17 mouse cellular contexts compared by ENCODE assay signal in the genomic region with DNA sequence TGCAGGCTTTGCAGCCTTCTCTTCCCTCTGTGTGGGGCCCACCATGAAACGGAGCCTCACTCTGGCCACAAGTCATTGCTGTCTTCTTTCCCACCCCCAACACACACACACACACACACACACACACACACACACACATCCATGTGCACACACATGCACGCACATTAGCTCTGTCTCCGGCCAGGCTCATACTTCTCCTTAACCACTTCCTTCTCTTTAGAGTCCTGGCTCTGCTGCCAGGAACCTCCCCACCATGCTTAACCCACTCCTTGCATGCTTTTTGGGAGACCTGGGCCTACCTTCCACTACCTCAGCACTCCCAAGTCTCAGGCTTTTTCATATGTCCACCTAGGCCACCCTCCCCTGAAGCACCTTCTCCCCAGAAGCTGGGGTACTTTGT.
DNase-seq lines count a peak whose midpoint lies in the region; ATAC-seq and TF ChIP-seq lines count a peak whose summit lies in the region.
"Had no signal": no experiment of that assay in that cellular context is flagged by ENCODE, and none has a peak within 500 bp of the region (broad histone marks: within the 10 kb centered on the region; RNA-seq: fewer than 3 reads in every experiment).

No protein-coding gene starts in this region.

- DNase-seq in heart, adult 18-20 months, result no peak
- no peak for DNase-seq in neural tube, embryonic 10.5 days (ENCODE audit: extremely low spot score, low spot score)
- no peak for DNase-seq in stomach, postnatal 0 days (ENCODE audit: low spot score)
- DNase-seq in right cerebral cortex, postnatal 36 days (ENCODE audit: low spot score in 2 of 2), result no peak
- DNase-seq in right cerebral cortex, postnatal 10 days (ENCODE audit: low spot score in 2 of 2), result no peak
- DNase-seq: adrenal gland, adult 2 months; cerebellum, adult 18-20 months; heart, adult 11 months; heart, postnatal 4 days; kidney, adult 9 months; layer of hippocampus, adult 9-11 months; liver, postnatal 0 days; right cerebral cortex, adult 18-20 months had no signal

- no peak overlapping the region for H3K4me3 ChIP-seq in heart, embryonic 11.5 days (ENCODE audit: low read depth, low read length)
- H3K4me3 ChIP-seq in neural tube, embryonic 13.5 days, result no peak overlapping the region
- H3K4me3 ChIP-seq in intestine, embryonic 16.5 days (ENCODE audit: low read length), result no peak overlapping the region
- H3K4me3 ChIP-seq in stomach, postnatal 0 days (ENCODE audit: low read depth, low read length), result no peak overlapping the region
- H3K4me3 ChIP-seq: neural tube, embryonic 15.5 days had no signal

- no peaks in the 10 kb centered on the region for H3K36me3 ChIP-seq in heart, embryonic 11.5 days (ENCODE audit: control insufficient read depth, insufficient read depth, low read length)
- H3K36me3 ChIP-seq in neural tube, embryonic 13.5 days, result no peaks in the 10 kb centered on the region
- no peaks in the 10 kb centered on the region for H3K36me3 ChIP-seq in intestine, embryonic 16.5 days (ENCODE audit: control insufficient read depth, insufficient read depth, low read length)
- H3K36me3 ChIP-seq in stomach, postnatal 0 days (ENCODE audit: control insufficient read depth, insufficient read depth, low read length), result no peaks in the 10 kb centered on the region
- H3K36me3 ChIP-seq: neural tube, embryonic 15.5 days had no signal

- WGBS in heart, embryonic 11.5 days (ENCODE audit: insufficient replicate concordance), result 72% methylated on average over 3 of the region's 3 CpGs
- 74% methylated on average over 3 of the region's 3 CpGs for WGBS in neural tube, embryonic 13.5 days
- WGBS in intestine, embryonic 16.5 days, result 39% methylated on average over 3 of the region's 3 CpGs
- 21% methylated on average over 3 of the region's 3 CpGs for WGBS in stomach, postnatal 0 days

- H3K27ac ChIP-seq in heart, embryonic 11.5 days (ENCODE audit: low read depth, low read length), result no peak overlapping the region
- H3K27ac ChIP-seq in neural tube, embryonic 13.5 days (replicated peaks), result no peak overlapping the region
- H3K27ac ChIP-seq in intestine, embryonic 16.5 days (ENCODE audit: low read length), result peak overlapping the region; percentile 91
- H3K27ac ChIP-seq in stomach, postnatal 0 days (replicated peaks), result peak overlapping the region; percentile 98

- no peak for TF ChIP-seq EP300 in stomach, postnatal 0 days (optimal IDR thresholded peaks at IDR 0.05)

- peaks cover 46% of the 10 kb centered on the region for H3K4me1 ChIP-seq in heart, embryonic 11.5 days (ENCODE audit: control insufficient read depth, insufficient read depth, low read length)
- H3K4me1 ChIP-seq in neural tube, embryonic 13.5 days (replicated peaks), result peaks cover 46% of the 10 kb centered on the region
- H3K4me1 ChIP-seq in intestine, embryonic 16.5 days (ENCODE audit: control insufficient read depth, insufficient read depth, low read length), result peaks cover 48% of the 10 kb centered on the region
- H3K4me1 ChIP-seq in stomach, postnatal 0 days (replicated peaks; ENCODE audit: control insufficient read depth, insufficient read depth), result peaks cover 18% of the 10 kb centered on the region

- H3K27me3 ChIP-seq in heart, embryonic 11.5 days (ENCODE audit: control insufficient read depth, insufficient read depth, low read length), result no peaks in the 10 kb centered on the region
- no peaks in the 10 kb centered on the region for H3K27me3 ChIP-seq in neural tube, embryonic 13.5 days
- H3K27me3 ChIP-seq in intestine, embryonic 16.5 days (replicated peaks; ENCODE audit: control insufficient read depth, insufficient read depth, low read length), result no peaks in the 10 kb centered on the region
- no peaks in the 10 kb centered on the region for H3K27me3 ChIP-seq in stomach, postnatal 0 days (ENCODE audit: control insufficient read depth, insufficient read depth, low read length)
- H3K27me3 ChIP-seq: neural tube, embryonic 15.5 days had no signal

- no peaks in the 10 kb centered on the region for H3K9me3 ChIP-seq in heart, embryonic 11.5 days (replicated peaks; ENCODE audit: control insufficient read depth, low read length)
- H3K9me3 ChIP-seq in neural tube, embryonic 13.5 days, result no peaks in the 10 kb centered on the region
- H3K9me3 ChIP-seq in intestine, embryonic 16.5 days (ENCODE audit: control insufficient read depth, low read length), result no peaks in the 10 kb centered on the region
- no peaks in the 10 kb centered on the region for H3K9me3 ChIP-seq in stomach, postnatal 0 days (ENCODE audit: control insufficient read depth, low read length)
- H3K9me3 ChIP-seq: neural tube, embryonic 15.5 days had no signal

- H3K9ac ChIP-seq in heart, embryonic 11.5 days (ENCODE audit: low read depth, low read length), result 0 out of 2 replicates have a peak overlapping the region, but pooled peaks have one; percentile 34
- H3K9ac ChIP-seq in neural tube, embryonic 13.5 days, result 0 out of 2 replicates have a peak overlapping the region, but pooled peaks have one; percentile 26
- H3K9ac ChIP-seq in intestine, embryonic 16.5 days (ENCODE audit: low read depth, low read length), result peak overlapping the region; percentile 57; the same call in 1 of the 2 replicates
- peak overlapping the region; percentile 47; the same call in 1 of the 2 replicates for H3K9ac ChIP-seq in stomach, postnatal 0 days (ENCODE audit: low read length)
- H3K9ac ChIP-seq: liver, postnatal 0 days; neural tube, embryonic 15.5 days had no signal

- ATAC-seq in heart, embryonic 11.5 days (replicated peaks; ENCODE audit: insufficient number of reproducible peaks, low FRiP score, low TSS enrichment), result no peak
- no peak for ATAC-seq in neural tube, embryonic 13.5 days (ENCODE audit: low read depth)
- peak; percentile 3; the same call in 1 of the 2 replicates for ATAC-seq in intestine, embryonic 16.5 days
- no peak for ATAC-seq in stomach, postnatal 0 days (ENCODE audit: low FRiP score, low TSS enrichment)
- ATAC-seq: liver, postnatal 0 days had no signal

- H3K4me2 ChIP-seq in heart, embryonic 11.5 days, result no peak overlapping the region
- no peak overlapping the region for H3K4me2 ChIP-seq in neural tube, embryonic 13.5 days
- no peak overlapping the region for H3K4me2 ChIP-seq in intestine, embryonic 16.5 days (ENCODE audit: low read depth, low read length)
- H3K4me2 ChIP-seq in stomach, postnatal 0 days (replicated peaks; ENCODE audit: low read depth), result no peak overlapping the region
- H3K4me2 ChIP-seq: neural tube, embryonic 15.5 days had no signal

- no peak for TF ChIP-seq CTCF in stomach, postnatal 0 days (IDR thresholded peaks at IDR 0.05; ENCODE audit: low read depth)

Comparison
In these comparisons a context has a peak if more than half of its experiments do, and no peak if none do; other contexts are left out.
1. H3K27ac ChIP-seq: peak in intestine, embryonic 16.5 days (single experiment) and stomach, postnatal 0 days (single experiment); none in heart, embryonic 11.5 days (single experiment) and neural tube, embryonic 13.5 days (single experiment).
2. Peak in every context shown above with its lines, with median percentiles within 50 percentile points of each other: H3K9ac ChIP-seq.